Mouse (Mus musculus): ENCODE measurements at regions not wholly inside any gene's neighbourhood (a gene's known extent, or its start where the extent isn't known, plus 50 kb on each side); places are given as distances from the start of the nearest gene placed in this dataset.

GRCm38 (mm10) chr16:23669651-23670050, 149.0 kb upstream of the Masp1 start:
- H3K27ac ChIP-seq, result no peak overlapping the region
- no peaks in the 10 kb centered on the region for H3K9me3 ChIP-seq
- no peaks in the 10 kb centered on the region for H3K27me3 ChIP-seq
- H3K36me3 ChIP-seq, result no peaks in the 10 kb centered on the region
- no peak overlapping the region for H3K9ac ChIP-seq
- peaks cover 9% of the 10 kb centered on the region; the same call in 1 of the 2 replicates for H3K4me1 ChIP-seq (replicated peaks)
- no peak for ATAC-seq (ENCODE audit: low FRiP score)
- no peak overlapping the region for H3K4me2 ChIP-seq
- WGBS, result 72% methylated on average over 4 of the region's 4 CpGs
- no peak overlapping the region for H3K4me3 ChIP-seq
